Mouse (Mus musculus) limb, embryonic 12.5 days (tissue): ENCODE measurements around the gene Ddt. TPM values are rescaled to one million over a fixed set of nuclear protein-coding genes. Genes with fewer than 3 reads are reported as not detected.

Experiments
- ATAC-seq: fragments of 200-750 bp; cut with Nextera tagmentation; 2 replicates; pipeline ENCODE4 v1.8.0; 2017; ENCODE audit warnings: low read depth, moderate TSS enrichment; ENCODE audit not compliant: insufficient number of reproducible peaks, insufficient read depth, low FRiP score, low TSS enrichment
- H3K27ac ChIP-seq: fragments of 300-500 bp; sonication (generic); 2 replicates; pipeline ENCODE4 v1.5.1; 2016; ENCODE audit warnings: mild to moderate bottlenecking, moderate library complexity
- H3K27me3 ChIP-seq: fragments of 300-500 bp; sonication (generic); 2 replicates; pipeline ENCODE4 v1.6.1; 2016; ENCODE audit warnings: mild to moderate bottlenecking, moderate library complexity
- H3K36me3 ChIP-seq: fragments of 300-500 bp; sonication (generic); 2 replicates; pipeline ENCODE4 v1.6.1; 2016; ENCODE audit warnings: mild to moderate bottlenecking, moderate library complexity
- H3K4me1 ChIP-seq: fragments of 300-500 bp; sonication (generic); replicated peaks from 2 replicates; pipeline ENCODE4 v1.6.1; 2016
- H3K4me2 ChIP-seq: fragments of 300-500 bp; sonication (generic); 2 replicates; pipeline ENCODE4 v1.6.1; 2016; ENCODE audit warnings: mild to moderate bottlenecking, moderate library complexity
- H3K4me3 ChIP-seq: fragments of 300-500 bp; sonication (generic); replicated peaks from 2 replicates; pipeline ENCODE4 v1.5.1; 2016; ENCODE audit warnings: mild to moderate bottlenecking
- H3K9ac ChIP-seq: fragments of 300-500 bp; sonication (generic); replicated peaks from 2 replicates; pipeline ENCODE4 v1.6.1; 2016; ENCODE audit warnings: mild to moderate bottlenecking, moderate library complexity
- H3K9me3 ChIP-seq: fragments of 300-500 bp; sonication (generic); 2 replicates; pipeline ENCODE4 v1.6.1; 2016; ENCODE audit warnings: mild to moderate bottlenecking, moderate library complexity
- WGBS: fragments of 180-500 bp; shearing (Covaris S2); methylation state at CpG from one replicate; pipeline ENCODE4 v1.1.7; 2016; 5-methylcytosine and 5-hydroxymethylcytosine counted together
- polyA plus RNA-seq: library from polyadenylated mRNA; unstranded; fragments of >200 nt; fragmentation: Nextera tagmentation; extraction: Ambion mirVana; gene quantifications from 2 replicates; pipeline ENCODE4 v1.2.1, GENCODE M21; 2016

Ddt gene
- polyA plus RNA-seq, 1 experiment from 2014 or later, result 112 TPM

- Histone ChIP-seq H3K27me3 (no peaks in the 10 kb centered on the region), H3K9ac (no peak overlapping the region), H3K9me3 (no peaks in the 10 kb centered on the region), H3K4me2 (no peak overlapping the region), H3K27ac (no peak overlapping the region), H3K4me1 (peaks cover 13% of the 10 kb centered on the region), H3K4me3 (no peak overlapping the region), H3K36me3 (no peaks in the 10 kb centered on the region; the same call in 1 of the 2 replicates)
- 86% methylated on average over 6 of the region's 6 CpGs for WGBS
- no peak for ATAC-seq
Observed at GRCm38 (mm10) chr10:75766856-75767255, 6.4 kb downstream of the Ddt start.

- WGBS, result under 1% methylated on average over 27 of the region's 27 CpGs
- Histone ChIP-seq H3K36me3 (peaks cover 6% of the 10 kb centered on the region), H3K9me3 (no peaks in the 10 kb centered on the region), H3K9ac (peak overlapping the region; percentile 50), H3K4me3 (peak overlapping the region; percentile 88), H3K4me1 (peaks cover 13% of the 10 kb centered on the region), H3K27me3 (no peaks in the 10 kb centered on the region), H3K4me2 (peak overlapping the region; percentile 65), H3K27ac (0 out of 2 replicates have a peak overlapping the region, but pooled peaks have one; percentile 64)
- no peak for ATAC-seq
Observed at GRCm38 (mm10) chr10:75764519-75765473, 8.4 kb downstream of the Ddt start.

- peaks cover 13% of the 10 kb centered on the region for H3K4me1 ChIP-seq
- H3K9ac ChIP-seq, result peak within 1 kb of the TSS; percentile 83
- H3K4me3 ChIP-seq, result peak within 1 kb of the TSS; percentile 88
- no peaks in the 10 kb centered on the region for H3K27me3 ChIP-seq
- H3K27ac ChIP-seq, result 0 out of 2 replicates have a peak within 1 kb of the TSS, but pooled peaks have one; percentile 64
- H3K9me3 ChIP-seq, result no peaks in the 10 kb centered on the region
- ATAC-seq, result peak; percentile 97
- H3K4me2 ChIP-seq, result peak within 1 kb of the TSS; percentile 65
- peaks cover 10% of the 10 kb centered on the region for H3K36me3 ChIP-seq
- WGBS, result under 1% methylated on average over 56 of the region's 61 CpGs
Observed at GRCm38 (mm10) chr10:75763682-75764518, 9.3 kb downstream of the Ddt start, which contains the start of gene Cabin1. Gene Cabin1, minus strand, starts transcription at chr10:75764341.

- Histone ChIP-seq H3K9ac (no peak overlapping the region), H3K27me3 (no peaks in the 10 kb centered on the region), H3K27ac (no peak overlapping the region), H3K36me3 (peaks cover 16% of the 10 kb centered on the region), H3K4me3 (no peak overlapping the region), H3K4me1 (peaks cover 13% of the 10 kb centered on the region), H3K9me3 (no peaks in the 10 kb centered on the region), H3K4me2 (peak overlapping the region; percentile 30; the same call in 1 of the 2 replicates)
- ATAC-seq, result no peak
- WGBS, result 94% methylated on average over 3 of the region's 3 CpGs
Observed at GRCm38 (mm10) chr10:75762413-75762812, 10.8 kb downstream of the Ddt start.

- no peaks in the 10 kb centered on the region for H3K27me3 ChIP-seq
- ATAC-seq, result no peak
- no peak overlapping the region for H3K4me2 ChIP-seq
- no peak overlapping the region for H3K4me3 ChIP-seq
- no peaks in the 10 kb centered on the region for H3K9me3 ChIP-seq
- peaks cover 13% of the 10 kb centered on the region for H3K4me1 ChIP-seq
- H3K27ac ChIP-seq, result no peak overlapping the region
- no peak overlapping the region for H3K9ac ChIP-seq
- peaks cover 25% of the 10 kb centered on the region for H3K36me3 ChIP-seq
- WGBS, result 96% methylated on average over 3 of the region's 3 CpGs
Observed at GRCm38 (mm10) chr10:75760311-75760710, 12.9 kb downstream of the Ddt start.

GRCm38 (mm10) chr10:75756719-75757118 is 16.5 kb downstream of the Ddt start:
- Histone ChIP-seq H3K27me3 (no peaks in the 10 kb centered on the region), H3K9ac (no peak overlapping the region), H3K4me3 (no peak overlapping the region), H3K4me2 (no peak overlapping the region), H3K36me3 (peaks cover 60% of the 10 kb centered on the region), H3K27ac (no peak overlapping the region), H3K4me1 (no peaks in the 10 kb centered on the region), H3K9me3 (no peaks in the 10 kb centered on the region)
- 92% methylated on average over 11 of the region's 11 CpGs for WGBS
- ATAC-seq, result no peak

GRCm38 (mm10) chr10:75744017-75744416 is 29.2 kb downstream of the Ddt start:
- Histone ChIP-seq H3K36me3 (peaks cover 94% of the 10 kb centered on the region), H3K4me3 (no peak overlapping the region), H3K9ac (no peak overlapping the region), H3K27ac (no peak overlapping the region), H3K9me3 (no peaks in the 10 kb centered on the region), H3K4me2 (no peak overlapping the region), H3K27me3 (no peaks in the 10 kb centered on the region), H3K4me1 (no peaks in the 10 kb centered on the region)
- WGBS, result 46% methylated on average over 3 of the region's 3 CpGs
- ATAC-seq, result peak; percentile 85; the same call in 1 of the 2 replicates

- Histone ChIP-seq H3K27me3 (no peaks in the 10 kb centered on the region), H3K9ac (no peak overlapping the region), H3K4me1 (no peaks in the 10 kb centered on the region), H3K4me3 (no peak overlapping the region), H3K4me2 (no peak overlapping the region), H3K27ac (no peak overlapping the region), H3K9me3 (no peaks in the 10 kb centered on the region), H3K36me3 (peaks cover 94% of the 10 kb centered on the region)
- ATAC-seq, result no peak
- WGBS, result 92% methylated on average over 12 of the region's 12 CpGs
Observed at GRCm38 (mm10) chr10:75743369-75743768, 29.8 kb downstream of the Ddt start.

- no peak for ATAC-seq
Observed at GRCm38 (mm10) chr10:75740866-75741265, 32.3 kb downstream of the Ddt start.

GRCm38 (mm10) chr10:75725449-75725848 is 47.8 kb downstream of the Ddt start:
- Histone ChIP-seq H3K4me1 (no peaks in the 10 kb centered on the region), H3K9ac (no peak overlapping the region), H3K36me3 (peaks cover 91% of the 10 kb centered on the region), H3K4me3 (no peak overlapping the region), H3K4me2 (no peak overlapping the region), H3K27me3 (no peaks in the 10 kb centered on the region), H3K9me3 (no peaks in the 10 kb centered on the region), H3K27ac (no peak overlapping the region)
- ATAC-seq, result no peak
- WGBS, result 95% methylated on average over 7 of the region's 7 CpGs

More at GRCm38 (mm10) chr10:75740866-75741265, 32.3 kb downstream of the Ddt start:
- Histone ChIP-seq H3K27me3 (no peaks in the 10 kb centered on the region), H3K9me3 (no peaks in the 10 kb centered on the region), H3K9ac (no peak overlapping the region), H3K4me2 (no peak overlapping the region), H3K4me1 (no peaks in the 10 kb centered on the region), H3K27ac (no peak overlapping the region), H3K4me3 (no peak overlapping the region), H3K36me3 (peaks cover 94% of the 10 kb centered on the region)
- 89% methylated on average over 3 of the region's 3 CpGs for whole genome bisulfite sequencing
